Mouse (Mus musculus) forebrain, postnatal 0 days (tissue): ENCODE results near the gene Myh9. TPM values are rescaled to one million over a fixed set of nuclear protein-coding genes. Genes with fewer than 3 reads are reported as not detected.
A peak's percentile ranks its signal among the peaks of the same experiment; 100 is the strongest.
"Not testable (repeated sequence)": the region's sequence is repeated elsewhere in the genome, so short reads cannot be mapped to it uniquely, and the experiment has no call there.

Experiments used
- ATAC-seq: fragments of 200-750 bp; cut with Nextera tagmentation; 2 replicates; pipeline ENCODE4 v1.8.0; 2017; ENCODE audit warnings: mild to moderate bottlenecking, moderate library complexity
- DNase-seq: peaks from one replicate; pipeline ENCODE4 v3.0.0-alpha.2; 2015
- H3K27ac ChIP-seq: fragments of 300-500 bp; sonication (generic); 2 replicates; pipeline ENCODE4 v1.5.1; 2014; ENCODE audit warnings: low read depth, mild to moderate bottlenecking, antibody characterized with exemption, low read length, moderate library complexity, mixed read lengths
- H3K27me3 ChIP-seq: fragments of 300-500 bp; sonication (generic); 2 replicates; pipeline ENCODE4 v1.6.1; 2014; ENCODE audit warnings: mild to moderate bottlenecking, low read length, mixed read lengths; ENCODE audit not compliant: insufficient read depth
- H3K36me3 ChIP-seq: fragments of 300-500 bp; sonication (generic); 2 replicates; pipeline ENCODE4 v1.6.1; 2014; ENCODE audit warnings: mild to moderate bottlenecking, moderate library complexity; ENCODE audit not compliant: insufficient read depth
- H3K4me1 ChIP-seq: fragments of 300-500 bp; sonication (generic); 2 replicates; pipeline ENCODE4 v1.6.1; 2014; ENCODE audit warnings: antibody characterized with exemption; ENCODE audit not compliant: insufficient read depth
- H3K4me2 ChIP-seq: fragments of 300-500 bp; sonication (generic); 2 replicates; pipeline ENCODE4 v1.6.1; 2014; ENCODE audit warnings: low read depth, mild to moderate bottlenecking, moderate library complexity
- H3K4me3 ChIP-seq: fragments of 300-500 bp; sonication (generic); 2 replicates; pipeline ENCODE4 v1.5.1; 2014; ENCODE audit warnings: low read depth, low read length, mixed read lengths
- H3K9ac ChIP-seq: fragments of 300-500 bp; sonication (generic); 2 replicates; pipeline ENCODE4 v1.6.1; 2014; ENCODE audit warnings: mild to moderate bottlenecking
- H3K9me3 ChIP-seq: fragments of 300-500 bp; sonication (generic); 2 replicates; pipeline ENCODE4 v1.6.1; 2016; ENCODE audit warnings: low read length
- CTCF ChIP-seq: sonication (generic); IDR thresholded peaks from 2 replicates; pipeline ENCODE4 v1.5.1; 2016; ENCODE audit warnings: antibody characterized with exemption, control low read depth, low read depth
- WGBS: fragments of 180-500 bp; shearing (Covaris S2); extraction: QIAGEN DNeasy Blood & Tissue Kit; methylation state at CpG from one replicate; pipeline ENCODE4 v1.1.7; 2014; 5-methylcytosine and 5-hydroxymethylcytosine counted together
- polyA plus RNA-seq: library from polyadenylated mRNA; unstranded; fragments of >200 nt; fragmentation: Nextera tagmentation; extraction: Ambion mirVana; gene quantifications from 2 replicates; pipeline ENCODE4 v1.2.1, GENCODE M21; 2015
- total RNA-seq: library from RNA; depleted of rRNA; stranded (reverse); fragments of >200 nt; gene quantifications from 2 replicates; pipeline ENCODE4 v1.2.3, GENCODE M21; 2014

Myh9 gene
- total and polyA plus RNA-seq, 2 experiments from 2014 or later: 7.2 to 35.2 TPM

DNA sequence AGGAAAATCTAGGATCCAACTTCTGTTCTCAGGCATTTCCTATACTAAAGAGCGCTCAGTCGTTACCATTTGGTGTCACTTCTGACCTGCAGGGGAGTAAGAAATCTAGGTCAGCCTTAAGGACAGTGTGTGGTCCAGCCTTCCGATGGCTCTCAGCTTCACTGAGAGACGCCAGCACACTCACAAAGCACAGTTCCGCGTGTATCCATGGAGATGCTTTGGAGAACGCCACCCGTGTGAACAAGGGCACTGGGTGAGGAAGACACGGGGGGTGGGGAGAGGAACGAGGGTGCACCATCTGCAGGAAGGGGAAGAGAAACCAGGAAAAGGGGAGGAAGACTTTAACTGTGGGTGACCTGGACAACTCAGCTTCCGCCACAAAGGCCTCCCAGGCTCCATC, 89.5 kb downstream of the Myh9 start:
- H3K27ac ChIP-seq: no peak overlapping the region
- H3K9me3 ChIP-seq: no peaks in the 10 kb centered on the region
- no peak overlapping the region for H3K4me3 ChIP-seq
- ATAC-seq (peak; percentile 50; the same call in 1 of the 2 replicates), DNase-seq (no peak)
- TF ChIP-seq CTCF: no peak
- no peak overlapping the region for H3K9ac ChIP-seq
- no peaks in the 10 kb centered on the region for H3K36me3 ChIP-seq
- no peaks in the 10 kb centered on the region for H3K27me3 ChIP-seq
- WGBS: 51% methylated on average over 11 of the region's 11 CpGs
- no peaks in the 10 kb centered on the region for H3K4me1 ChIP-seq
- no peak overlapping the region for H3K4me2 ChIP-seq

DNA sequence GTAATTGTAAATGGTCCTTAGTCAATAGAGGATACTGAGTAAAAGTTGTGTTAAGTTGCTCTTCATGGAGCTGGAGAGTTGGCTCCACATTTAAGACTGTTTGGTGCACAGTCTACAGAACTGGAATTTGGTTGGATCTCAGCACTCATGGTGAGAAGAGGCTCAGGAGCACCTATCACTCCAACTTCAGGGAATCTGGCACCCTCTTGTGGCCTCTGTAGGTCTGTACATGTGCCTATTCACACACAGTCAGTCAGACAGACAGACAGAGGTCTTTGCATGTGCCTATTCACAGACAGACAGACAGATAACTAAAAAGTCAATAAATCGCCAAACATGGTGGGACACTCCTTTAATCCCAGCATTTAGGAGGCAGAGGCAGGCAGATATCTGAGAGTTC, 91.5 kb downstream of the Myh9 start:
- peak; percentile 66 for TF ChIP-seq CTCF

DNA sequence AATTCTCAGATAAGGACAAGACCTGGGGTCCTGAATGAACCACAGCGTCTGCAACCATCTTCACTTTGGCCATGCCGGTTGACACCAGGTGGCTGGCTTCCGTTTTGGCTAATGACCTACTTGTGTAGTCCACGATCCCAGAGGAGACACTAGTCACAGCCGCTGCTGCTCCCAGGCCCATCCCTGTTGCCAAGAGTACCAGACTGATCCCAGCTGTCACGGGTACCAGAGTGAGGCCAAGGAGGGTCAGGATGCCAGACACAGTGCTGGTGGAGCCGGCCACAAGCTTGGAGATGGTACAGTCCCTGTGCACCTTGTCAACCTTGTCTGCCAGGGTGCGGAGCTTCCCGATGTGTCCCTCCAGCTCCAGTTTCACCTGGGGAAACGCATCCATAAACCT, 92.3 kb downstream of the Myh9 start:
- H3K27ac ChIP-seq: no peak overlapping the region
- no peak overlapping the region for H3K4me2 ChIP-seq
- no peak overlapping the region for H3K9ac ChIP-seq
- 88% methylated on average over 10 of the region's 10 CpGs for WGBS
- no peak for TF ChIP-seq CTCF
- no peaks in the 10 kb centered on the region for H3K4me1 ChIP-seq
- H3K4me3 ChIP-seq: no peak overlapping the region
- no peaks in the 10 kb centered on the region for H3K9me3 ChIP-seq
- no peaks in the 10 kb centered on the region for H3K36me3 ChIP-seq
- ATAC-seq: no peak
- H3K27me3 ChIP-seq: no peaks in the 10 kb centered on the region
- DNase-seq: no peak

More for the DNA sequence above, 91.5 kb downstream of the Myh9 start:
- Histone ChIP-seq H3K27me3 (no peaks in the 10 kb centered on the region), H3K4me1 (no peaks in the 10 kb centered on the region), H3K4me3 (no peak overlapping the region), H3K9ac (no peak overlapping the region), H3K27ac (no peak overlapping the region), H3K36me3 (no peaks in the 10 kb centered on the region), H3K4me2 (no peak overlapping the region), H3K9me3 (no peaks in the 10 kb centered on the region)
- ATAC-seq: no peak
- DNase-seq: peak; percentile 32
- 36% methylated on average over 1 of the region's 1 CpGs for WGBS

DNA sequence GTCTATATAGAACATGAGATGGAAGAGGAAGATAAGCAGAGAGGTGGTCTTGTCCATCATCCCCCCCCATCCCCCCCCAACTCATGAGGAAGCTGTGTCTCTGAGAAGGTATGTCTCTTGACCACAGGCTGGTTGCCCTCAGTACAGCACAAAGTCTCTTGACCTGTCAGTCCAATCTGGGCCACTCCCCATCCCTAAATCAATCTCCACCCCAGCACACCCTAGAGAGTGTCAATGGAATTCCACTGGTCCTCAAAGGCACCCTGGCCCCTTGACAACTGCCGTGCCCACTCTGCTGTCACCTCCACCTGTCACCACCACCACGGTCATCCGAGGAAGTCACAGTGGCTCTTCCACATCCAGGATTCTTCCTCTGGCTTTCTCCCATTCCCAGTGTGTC, 93.6 kb downstream of the Myh9 start:
- no peak for DNase-seq
- Histone ChIP-seq H3K4me1 (no peaks in the 10 kb centered on the region), H3K9me3 (no peaks in the 10 kb centered on the region), H3K27ac (no peak overlapping the region), H3K4me3 (no peak overlapping the region), H3K4me2 (no peak overlapping the region), H3K27me3 (no peaks in the 10 kb centered on the region), H3K36me3 (no peaks in the 10 kb centered on the region), H3K9ac (no peak overlapping the region)
- no peak for ATAC-seq
- 92% methylated on average over 3 of the region's 3 CpGs for WGBS
- no peak for TF ChIP-seq CTCF

DNA sequence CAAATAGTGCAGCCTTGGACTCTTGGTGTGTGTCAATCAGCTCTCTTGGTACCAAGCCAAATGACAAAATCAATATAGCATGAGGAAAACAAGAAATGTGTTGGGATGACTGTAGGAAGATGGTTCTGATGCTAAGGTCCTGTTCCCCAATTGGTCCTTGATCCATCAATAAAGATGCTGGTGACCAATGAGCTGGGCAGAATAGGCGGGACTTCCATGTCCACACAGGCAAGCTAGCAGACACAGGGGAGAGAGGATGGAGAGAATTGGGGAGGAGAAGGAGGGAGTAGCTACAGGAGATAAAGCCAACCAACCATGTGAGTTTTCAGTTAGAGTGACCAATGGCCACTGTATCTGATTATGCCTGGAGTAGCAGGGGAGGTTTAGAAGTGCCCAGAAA, 95.6 kb downstream of the Myh9 start:
- Histone ChIP-seq H3K27ac (no peak overlapping the region), H3K9ac (no peak overlapping the region), H3K4me2 (no peak overlapping the region), H3K4me3 (no peak overlapping the region), H3K36me3 (no peaks in the 10 kb centered on the region), H3K27me3 (no peaks in the 10 kb centered on the region), H3K4me1 (no peaks in the 10 kb centered on the region), H3K9me3 (no peaks in the 10 kb centered on the region)
- 94% methylated on average over 1 of the region's 1 CpGs for WGBS
- no peak for TF ChIP-seq CTCF
- ATAC-seq (no peak), DNase-seq (no peak)

DNA sequence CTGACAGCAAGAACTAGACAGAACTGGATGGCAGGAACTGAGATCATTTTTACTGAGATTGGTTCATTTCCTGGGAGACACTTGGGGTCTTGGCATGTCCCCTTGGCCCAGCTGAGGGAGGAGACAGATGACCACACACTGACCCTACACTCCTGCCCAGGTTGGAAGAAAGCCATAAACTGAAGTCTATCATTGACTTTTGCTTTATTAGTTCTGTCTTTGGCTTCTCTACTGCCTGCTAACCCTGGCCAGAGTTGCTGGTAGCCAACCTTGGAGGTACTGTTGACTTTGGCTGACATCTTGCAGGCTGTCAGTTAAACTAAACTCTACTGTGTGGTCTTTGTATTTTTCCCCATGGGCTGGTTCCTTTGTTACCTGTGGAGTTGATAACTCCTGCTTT, 96.9 kb downstream of the Myh9 start:
- H3K4me3 ChIP-seq: no peak overlapping the region
- no peaks in the 10 kb centered on the region for H3K36me3 ChIP-seq
- no peak overlapping the region for H3K9ac ChIP-seq
- TF ChIP-seq CTCF: no peak
- H3K4me1 ChIP-seq: no peaks in the 10 kb centered on the region
- no peak for ATAC-seq
- H3K9me3 ChIP-seq: no peaks in the 10 kb centered on the region
- H3K27me3 ChIP-seq: no peaks in the 10 kb centered on the region
- no peak overlapping the region for H3K27ac ChIP-seq
- H3K4me2 ChIP-seq: no peak overlapping the region
- DNase-seq: no peak

DNA sequence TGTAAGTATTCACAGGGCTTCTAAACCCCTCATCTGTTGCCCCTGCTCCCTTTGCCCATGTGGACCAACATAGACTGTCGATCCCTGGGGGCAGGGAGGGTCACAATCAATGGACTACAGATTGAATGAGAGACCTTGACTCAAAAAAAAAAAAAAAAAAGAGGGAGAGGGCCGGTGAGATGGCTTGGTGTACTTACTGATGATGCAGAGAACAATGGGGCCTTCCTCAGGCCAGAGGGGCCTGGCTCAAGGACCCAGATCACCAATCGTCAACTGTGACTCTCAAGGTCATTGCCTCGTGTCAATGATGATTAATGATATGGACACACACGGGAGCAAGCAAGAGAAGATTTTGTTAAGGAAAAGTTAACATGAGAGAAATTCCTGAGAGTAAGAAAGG, 97.3 kb downstream of the Myh9 start:
- TF ChIP-seq CTCF: no peak
- Histone ChIP-seq H3K4me2 (no peak overlapping the region), H3K27ac (no peak overlapping the region), H3K9me3 (no peaks in the 10 kb centered on the region), H3K9ac (no peak overlapping the region), H3K4me1 (no peaks in the 10 kb centered on the region), H3K36me3 (no peaks in the 10 kb centered on the region), H3K4me3 (no peak overlapping the region), H3K27me3 (no peaks in the 10 kb centered on the region)
- 48% methylated on average over 5 of the region's 5 CpGs for WGBS
- ATAC-seq (no peak), DNase-seq (no peak)

DNA sequence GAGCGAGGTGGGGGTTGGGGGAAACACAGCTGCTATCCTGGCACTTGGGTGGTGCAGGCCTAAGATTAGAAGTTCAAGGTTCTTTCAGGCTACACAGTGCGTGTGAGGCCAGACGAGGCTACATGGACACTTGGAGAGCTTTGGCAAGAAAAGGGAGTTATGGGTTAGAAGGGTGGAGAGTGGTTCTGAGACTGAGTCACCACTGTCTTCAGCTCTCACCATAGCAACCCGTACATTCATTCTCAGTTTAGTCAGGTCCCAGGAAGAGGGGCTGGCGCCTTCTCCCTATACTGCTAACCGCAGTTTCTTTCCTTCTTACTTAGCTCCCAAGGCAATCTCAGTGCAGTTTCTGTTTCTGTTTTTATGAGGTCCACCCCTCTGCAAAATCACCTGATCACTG, 100.4 kb downstream of the Myh9 start:
- H3K27me3 ChIP-seq, H3K9me3 ChIP-seq, H3K36me3 ChIP-seq, H3K4me3 ChIP-seq, H3K4me1 ChIP-seq, H3K27ac ChIP-seq, H3K9ac ChIP-seq, ATAC-seq, H3K4me2 ChIP-seq, DNase-seq: not testable (repeated sequence)
- WGBS: 86% methylated on average over 6 of the region's 6 CpGs
